Mouse (Mus musculus) CH12.LX (cell line): Measurements from ENCODE around the gene Ina. TPM values are rescaled to one million over a fixed set of nuclear protein-coding genes. Genes with fewer than 3 reads are reported as not detected.

ENCODE experiments used
- DNase-seq: peaks from one replicate; pipeline ENCODE4 v3.0.0-alpha.2; 2013; ENCODE audit errors: extremely low read depth
- H3K27ac ChIP-seq: 2 replicates; pipeline ENCODE4 v1.5.1; 2012; ENCODE audit warnings: low read depth, mild to moderate bottlenecking, control low read depth, moderate library complexity; ENCODE audit not compliant: insufficient read depth
- H3K27me3 ChIP-seq: replicated peaks from 2 replicates; pipeline ENCODE3; 2012; ENCODE audit warnings: inconsistent platforms
- H3K36me3 ChIP-seq, 2 experiments: replicated peaks in 1 of 2; 2 replicates each; pipeline versions ENCODE3 to v1.6.1; 2012; ENCODE audit warnings: inconsistent platforms in 1 of 2, low read length in 1 of 2, mild to moderate bottlenecking in 1 of 2, mixed read lengths in 1 of 2, moderate library complexity in 1 of 2; ENCODE audit not compliant: control insufficient read depth in 1 of 2, insufficient read depth in 1 of 2
- H3K4me1 ChIP-seq, 2 experiments: 2 replicates each; pipeline ENCODE4 v1.6.1; 2012; ENCODE audit warnings: inconsistent platforms in 1 of 2, moderate library complexity in 1 of 2; ENCODE audit not compliant: insufficient read depth in 2 of 2, control insufficient read depth in 1 of 2
- H3K4me2 ChIP-seq: 2 replicates; pipeline ENCODE4 v1.6.1; 2012; ENCODE audit warnings: low read depth, mild to moderate bottlenecking, control low read depth; ENCODE audit not compliant: poor library complexity, insufficient read depth, severe bottlenecking
- H3K4me3 ChIP-seq, 3 experiments: fragments of 150-350 bp in 1 of 3; sonication (generic) in 1 of 3; replicated peaks in 1 of 3; 2 replicates each; pipeline versions ENCODE3 to v1.5.1; 2011 to 2012; ENCODE audit warnings: low read depth in 2 of 3, low read length in 2 of 3, mild to moderate bottlenecking in 2 of 3, moderate library complexity in 2 of 3, control low read depth in 1 of 3, improper control_type of control experiment in 1 of 3, inconsistent platforms in 1 of 3, mixed read lengths in 1 of 3; ENCODE audit not compliant: poor library complexity in 1 of 3
- H3K79me2 ChIP-seq: replicated peaks from 2 replicates; pipeline ENCODE4 v1.6.1; 2012; ENCODE audit warnings: mild to moderate bottlenecking, moderate library complexity; ENCODE audit not compliant: control insufficient read depth, poor library complexity, insufficient read depth, severe bottlenecking; ENCODE audit errors: extremely low read depth
- H3K9ac ChIP-seq: 2 replicates; pipeline ENCODE4 v1.6.1; 2012; ENCODE audit warnings: low read depth, mild to moderate bottlenecking, control low read depth, moderate library complexity; ENCODE audit not compliant: insufficient read depth
- H3K9me3 ChIP-seq: replicated peaks from 2 replicates; pipeline ENCODE3; 2012; ENCODE audit warnings: low read length, inconsistent platforms, mixed read lengths
- CTCF ChIP-seq, 2 experiments: IDR thresholded peaks in 1 of 2; conservative IDR thresholded peaks in 1 of 2; 2 replicates each; pipeline ENCODE4 v1.5.1; 2011 to 2012; ENCODE audit warnings: low read depth in 2 of 2, low read length in 2 of 2, improper control_type of control experiment in 1 of 2, inconsistent platforms in 1 of 2, mild to moderate bottlenecking in 1 of 2, moderate library complexity in 1 of 2
- ELF1 ChIP-seq: IDR thresholded peaks from 2 replicates; pipeline ENCODE4 v1.6.1; 2014; ENCODE audit warnings: low read depth, mild to moderate bottlenecking, inconsistent platforms, low read length, improper control_type of control experiment
- GABPA ChIP-seq: IDR thresholded peaks from 2 replicates; pipeline ENCODE4 v1.6.1; 2012; ENCODE audit warnings: low read depth, low read length, improper control_type of control experiment, inconsistent platforms; ENCODE audit not compliant: insufficient replicate concordance
- JUN ChIP-seq: IDR thresholded peaks from 2 replicates; pipeline ENCODE4 v1.6.1; 2011; ENCODE audit warnings: low read depth, mild to moderate bottlenecking, low read length, improper control_type of control experiment, moderate library complexity; ENCODE audit not compliant: insufficient read depth
- JUND ChIP-seq: conservative IDR thresholded peaks from 2 replicates; pipeline ENCODE4 v1.6.1; 2011; ENCODE audit warnings: low read depth, low read length, improper control_type of control experiment
- KAT2A ChIP-seq: IDR thresholded peaks from 2 replicates; pipeline ENCODE4 v1.6.1; 2012; ENCODE audit warnings: low read length, improper control_type of control experiment, inconsistent platforms; ENCODE audit not compliant: insufficient replicate concordance
- MAZ ChIP-seq: IDR thresholded peaks from 2 replicates; pipeline ENCODE4 v1.6.1; 2012; ENCODE audit warnings: low read depth, mild to moderate bottlenecking, inconsistent platforms, low read length, improper control_type of control experiment, moderate library complexity
- MYC ChIP-seq: IDR thresholded peaks from 2 replicates; pipeline ENCODE4 v1.6.1; 2011; ENCODE audit warnings: low read depth, mild to moderate bottlenecking, improper control_type of control experiment, low read length
- RCOR1 ChIP-seq: conservative IDR thresholded peaks from 2 replicates; pipeline ENCODE4 v1.6.1; 2012; ENCODE audit warnings: low read depth, mild to moderate bottlenecking, inconsistent platforms, low read length, improper control_type of control experiment
- TBP ChIP-seq: conservative IDR thresholded peaks from 2 replicates; pipeline ENCODE4 v1.6.1; 2011; ENCODE audit warnings: low read depth, low read length, improper control_type of control experiment
- USF1 ChIP-seq: IDR thresholded peaks from 2 replicates; pipeline ENCODE4 v1.6.1; 2014; ENCODE audit warnings: low read depth, mild to moderate bottlenecking, inconsistent platforms, low read length, improper control_type of control experiment
- ZC3H11A ChIP-seq: IDR thresholded peaks from 2 replicates; pipeline ENCODE4 v1.6.1; 2012; ENCODE audit warnings: low read depth, mild to moderate bottlenecking, inconsistent platforms, low read length, improper control_type of control experiment
- ZNF384 ChIP-seq: IDR thresholded peaks from 2 replicates; pipeline ENCODE4 v1.6.1; 2012; ENCODE audit warnings: low read depth, low read length, improper control_type of control experiment, inconsistent platforms
- dilution Hi-C: fragments of 300-500 bp; cut with MboI; formaldehyde crosslinking; loops from 2 replicates; pipeline ENCODE4 v1.14.3; 2020; ENCODE audit warnings: low sequenced_read_pairs; ENCODE audit not compliant: extremely low pct_unique_long_range_greater_than_20kb, extremely low pct_ligation_motif_present
- in situ Hi-C: fragments of 300-500 bp; cut with MboI; formaldehyde crosslinking; loops from 3 replicates; pipeline ENCODE4 v1.14.3; 2019; ENCODE audit warnings: low sequenced_read_pairs, low pct_ligation_motif_present, low pct_unique_long_range_greater_than_20kb, mixed read lengths
- polyA plus RNA-seq: library from polyadenylated mRNA; unstranded; fragments of >175 nt; gene quantifications from 2 replicates; pipeline ENCODE4 v1.2.1, GENCODE M21; 2012; ENCODE audit warnings: low read depth; ENCODE audit not compliant: insufficient read length
- total RNA-seq, 2 experiments: library from RNA; depleted of rRNA; stranded (reverse); fragments of 300-350 nt in 1 of 2; fragments of >200 nt in 1 of 2; gene quantifications; 2 replicates each; pipeline ENCODE4 v1.2.3; 2012 to 2014

The Ina gene
- total and polyA plus RNA-seq, 3 experiments: not detected

DNA sequence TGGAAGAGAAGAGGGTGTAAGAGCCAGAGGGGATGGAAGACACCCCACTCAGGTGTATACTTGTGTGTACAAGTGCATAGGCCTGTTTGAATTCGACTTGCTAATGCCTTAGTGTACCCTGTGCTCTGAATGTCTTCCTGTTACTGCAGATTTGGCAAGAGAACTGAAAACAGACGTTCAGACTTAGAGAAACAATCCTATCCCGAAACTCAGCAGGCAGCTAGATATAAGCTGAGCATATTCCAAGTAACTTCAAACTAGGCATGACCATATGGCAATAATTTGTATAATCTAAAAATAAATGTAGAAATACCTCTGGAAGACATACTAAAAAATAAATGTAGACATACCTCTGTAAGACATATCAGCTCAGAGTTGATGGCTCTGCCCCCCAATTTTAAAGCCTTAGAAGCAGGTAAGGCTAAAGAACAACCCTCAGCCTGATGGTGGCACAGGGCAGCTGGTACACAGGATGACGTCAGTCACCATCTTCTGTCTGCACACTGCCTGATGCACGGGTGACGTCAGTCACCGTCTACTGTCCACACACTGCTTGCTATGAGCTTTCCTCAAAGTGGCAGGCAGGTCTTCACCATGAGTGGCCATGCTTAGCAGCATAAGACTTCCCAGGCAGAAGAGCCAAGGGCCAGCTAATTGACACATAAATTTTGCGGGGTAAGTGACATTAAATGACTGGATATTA is 16.2 kb upstream of the Ina start:
- Histone ChIP-seq H3K4me3 (no peak overlapping the region), H3K9ac (no peak overlapping the region)
- dilution Hi-C loops: no loop called here
- TF ChIP-seq JUND (0 out of 2 replicates have a peak, but pooled peaks have one; percentile 29), ZNF384 (no peak), CTCF (conservative IDR thresholded peaks at IDR 0.05 in 1 of 2, IDR thresholded peaks at IDR 0.05 in 1 of 2; ENCODE audit: low read depth in 2 of 2, low read length in 2 of 2) (no peak), JUN (peak; percentile 62), MYC (no peak)
- TF ChIP-seq, all 38 proteins: peak for 2
- H3K79me2 ChIP-seq: no peaks in the 10 kb centered on the region
- no peak overlapping the region for H3K27ac ChIP-seq
- no peaks in the 10 kb centered on the region for H3K9me3 ChIP-seq
- DNase-seq: no peak
- no peaks in the 10 kb centered on the region for H3K36me3 ChIP-seq
- in situ Hi-C loops: loop anchor here (10.0 kb wide), 1 partner anchor 324 kb away; the partner anchor contains the start of gene Cyp17a1
- no peaks in the 10 kb centered on the region for H3K27me3 ChIP-seq
- H3K4me2 ChIP-seq: no peak overlapping the region
- H3K4me1 ChIP-seq: peaks cover 0 to 11% of the 10 kb centered on the region in 2 experiments; a peak in 2 of 4 replicates

DNA sequence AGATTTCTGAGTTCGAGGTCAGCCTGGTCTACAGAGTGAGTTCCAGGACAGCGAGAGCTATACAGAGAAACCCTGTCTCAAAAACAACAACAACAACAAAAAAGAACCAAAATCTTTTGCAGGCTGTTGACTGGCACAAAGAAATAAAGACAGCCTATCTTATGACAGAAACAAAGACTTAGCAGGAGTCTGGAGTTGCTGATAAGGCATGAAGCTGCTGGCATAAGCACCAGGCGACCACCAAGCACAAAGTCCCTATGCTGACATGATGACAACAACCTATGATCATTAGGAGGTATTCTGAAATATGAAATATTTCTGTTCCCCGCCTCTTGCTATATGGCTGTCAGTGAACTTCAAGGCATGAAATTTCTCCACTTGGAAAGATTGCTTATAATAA is 15.5 kb upstream of the Ina start:
- Histone ChIP-seq H3K9ac (no peak overlapping the region), H3K79me2 (no peaks in the 10 kb centered on the region), H3K4me1 (peaks cover 5 to 14% of the 10 kb centered on the region in 2 experiments), H3K36me3 (no peaks in the 10 kb centered on the region), H3K4me2 (no peak overlapping the region), H3K27me3 (no peaks in the 10 kb centered on the region), H3K9me3 (no peaks in the 10 kb centered on the region), H3K27ac (no peak overlapping the region), H3K4me3 (no peak overlapping the region)
- no peak for TF ChIP-seq ZNF384
- TF ChIP-seq MAZ: no peak
- no peak for TF ChIP-seq MYC
- no peak for TF ChIP-seq GABPA
- TF ChIP-seq TBP: no peak
- no peak for TF ChIP-seq ZC3H11A
- TF ChIP-seq RCOR1: no peak
- no peak for TF ChIP-seq KAT2A
- no peak for TF ChIP-seq USF1
- TF ChIP-seq ELF1: no peak
- dilution Hi-C loops (no loop called here), in situ Hi-C loops (loop anchor here (10.0 kb wide), 1 partner anchor 324 kb away; the partner anchor contains the start of gene Cyp17a1)
- DNase-seq: no peak
